Mouse (Mus musculus) erythroid progenitor cell, adult 5-6 weeks (primary cell): Measurements from ENCODE around the gene Stim1. TPM values are rescaled to one million over a fixed set of nuclear protein-coding genes. Genes with fewer than 3 reads are reported as not detected.
A peak's percentile ranks its signal among the peaks of the same experiment; 100 is the strongest.
"Not testable (repeated sequence)": the region's sequence is repeated elsewhere in the genome, so short reads cannot be mapped to it uniquely, and the experiment has no call there.

Source experiments
- ATAC-seq: replicated peaks from 2 replicates; pipeline ENCODE4 v1.8.0; 2016; ENCODE audit warnings: moderate number of reproducible peaks, mild to moderate bottlenecking, moderate TSS enrichment, inconsistent platforms; ENCODE audit not compliant: poor library complexity, low FRiP score, severe bottlenecking
- total RNA-seq, 2 experiments: library from RNA; stranded (forward) in 1 of 2; stranded (reverse) in 1 of 2; fragments of 150-400 nt in 1 of 2; fragments of 186-747, 209-891 nt in 1 of 2; gene quantifications; 2 replicates each; pipeline versions ENCODE4 v1.2.3 to v1.2.4; 2015 to 2017; ENCODE audit warnings: low replicate concordance in 2 of 2

The Stim1 gene
- total RNA-seq, 2 experiments from 2014 or later = 28.9 to 72.3 TPM

DNA sequence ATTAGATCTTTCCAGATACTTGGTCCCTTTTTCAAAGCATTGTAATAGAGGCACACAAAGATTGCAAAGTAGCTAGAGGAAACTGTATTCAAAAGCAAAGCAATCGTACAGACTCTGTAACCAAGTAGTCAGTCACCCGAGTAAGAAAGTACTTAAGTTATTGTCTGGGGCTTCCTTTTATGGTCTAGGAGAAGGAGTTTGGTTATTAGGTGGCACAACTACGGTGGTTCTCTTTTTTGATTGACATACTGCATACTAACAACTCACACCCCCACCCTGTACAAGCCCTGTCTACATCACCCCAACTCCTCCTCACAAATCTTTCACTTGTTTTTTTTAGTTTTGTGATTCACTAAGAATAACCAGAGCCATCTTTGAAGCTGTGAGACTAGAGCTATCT is 79.7 kb downstream of the Stim1 start:
- no peak for ATAC-seq

DNA sequence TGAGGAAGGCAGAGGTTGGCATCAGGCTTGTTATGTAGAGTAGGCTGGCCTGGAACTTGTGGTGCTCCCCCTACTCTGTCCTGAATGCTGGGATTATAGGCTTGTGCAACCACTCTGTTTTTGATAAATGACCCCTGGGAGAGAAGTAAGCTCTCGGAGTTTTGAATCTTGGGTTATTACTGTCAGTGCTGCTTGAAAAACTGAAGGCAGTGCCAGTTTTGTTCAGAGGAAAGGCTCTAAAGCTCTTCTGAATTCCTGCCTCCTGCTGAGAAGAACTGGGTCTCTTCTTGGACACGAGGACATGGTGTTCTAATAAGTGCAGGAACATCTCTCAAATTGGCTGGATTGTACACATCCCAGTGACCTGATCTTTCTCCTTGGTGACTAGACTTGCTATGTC is 81.1 kb downstream of the Stim1 start:
- ATAC-seq = no peak

DNA sequence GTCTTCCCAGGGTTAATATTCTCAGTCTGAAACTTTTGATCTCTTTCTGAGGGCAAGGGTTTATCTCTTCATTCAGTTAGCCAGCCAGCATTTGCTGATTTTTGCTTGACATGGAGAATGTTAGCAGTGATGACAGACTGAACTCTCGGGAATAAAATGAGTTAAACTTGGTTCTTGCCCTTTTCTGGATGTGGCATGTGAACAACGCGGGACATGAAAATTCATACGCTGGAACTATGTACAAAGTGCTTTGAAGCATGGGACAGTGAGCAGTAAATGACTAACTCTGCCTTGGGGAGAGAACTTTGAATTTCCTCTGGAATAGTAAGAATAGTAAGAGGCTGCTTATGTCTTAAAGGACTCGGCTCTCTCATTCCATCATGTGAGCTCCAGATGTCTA is 81.6 kb downstream of the Stim1 start:
- no peak for ATAC-seq

DNA sequence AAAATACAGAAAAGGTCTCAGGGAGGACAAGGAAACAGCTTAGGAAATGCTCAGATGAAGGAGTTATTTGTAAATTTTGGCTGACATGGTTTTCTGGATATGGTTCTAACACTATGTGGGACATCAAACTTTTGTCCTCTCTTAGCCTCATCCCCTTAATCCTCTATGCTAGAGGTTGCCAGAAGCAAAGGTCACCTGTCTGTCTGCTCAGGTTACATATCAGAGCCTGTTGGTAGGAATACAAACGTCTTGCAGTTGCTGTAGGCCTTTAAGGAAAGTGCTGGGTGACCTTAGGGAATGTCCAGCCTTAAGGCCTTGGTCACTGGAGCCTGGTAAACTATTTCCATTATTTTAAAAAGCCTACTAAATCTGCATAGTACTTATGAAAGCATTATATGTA is 85.8 kb downstream of the Stim1 start:
- ATAC-seq = no peak

DNA sequence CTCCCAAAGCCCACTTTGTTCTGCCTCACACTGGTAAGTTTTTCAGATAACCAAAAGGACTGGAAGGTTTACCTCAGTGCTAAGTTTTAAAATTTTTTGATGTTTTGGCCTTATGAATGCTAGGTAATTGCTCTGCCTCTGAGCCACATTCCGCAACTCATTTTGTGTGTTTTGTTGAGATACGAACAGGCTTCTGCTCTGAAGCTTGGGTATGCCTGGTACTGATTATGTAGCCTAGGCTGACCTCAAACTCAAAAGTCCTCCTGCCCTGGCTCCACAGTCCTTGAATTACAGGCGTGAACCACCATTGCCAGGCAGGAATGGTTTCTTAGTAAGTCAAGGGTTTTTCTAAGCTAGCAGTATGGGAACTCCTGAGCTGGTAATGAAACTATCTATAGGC is 90.5 kb downstream of the Stim1 start:
- ATAC-seq = no peak

DNA sequence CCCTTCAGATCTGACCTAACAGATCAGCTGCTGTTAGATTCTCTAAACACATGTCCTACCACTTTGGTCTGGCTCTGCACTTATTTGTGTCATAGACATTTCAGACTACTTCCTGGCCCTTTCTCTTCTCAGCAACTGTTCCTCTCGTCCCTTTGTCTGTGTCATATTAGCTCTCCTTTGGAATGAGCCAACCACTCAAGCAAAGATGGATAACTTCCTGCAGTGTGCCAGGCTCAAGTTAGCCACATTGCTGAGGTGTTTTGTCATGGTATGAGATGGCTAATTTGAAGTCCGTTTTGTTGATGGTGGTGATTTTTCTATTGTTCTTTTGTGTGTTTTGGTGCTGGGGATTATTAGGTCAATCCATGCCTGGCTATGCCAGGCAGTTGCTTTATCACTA is 93.7 kb downstream of the Stim1 start:
- ATAC-seq = no peak

DNA sequence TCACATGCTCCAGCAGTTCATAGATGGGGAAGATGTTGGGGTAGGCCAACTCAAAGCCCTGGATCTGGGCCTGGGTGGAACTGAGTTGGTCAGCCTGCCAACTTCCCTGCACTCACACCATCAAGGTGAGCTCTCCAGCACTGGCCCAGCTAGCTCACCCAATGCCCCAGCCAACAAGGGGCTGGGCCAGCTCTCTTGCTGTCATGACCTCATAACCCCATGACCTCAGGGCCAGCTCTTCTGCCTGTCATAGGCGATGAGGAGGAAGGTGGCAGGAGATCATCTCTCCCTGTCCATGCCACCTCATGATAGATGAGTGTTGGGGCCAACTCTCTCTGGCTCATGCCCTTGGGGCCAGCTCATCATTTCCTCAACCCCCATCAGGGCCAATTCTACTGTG is 96.2 kb downstream of the Stim1 start:
- no peak for ATAC-seq

DNA sequence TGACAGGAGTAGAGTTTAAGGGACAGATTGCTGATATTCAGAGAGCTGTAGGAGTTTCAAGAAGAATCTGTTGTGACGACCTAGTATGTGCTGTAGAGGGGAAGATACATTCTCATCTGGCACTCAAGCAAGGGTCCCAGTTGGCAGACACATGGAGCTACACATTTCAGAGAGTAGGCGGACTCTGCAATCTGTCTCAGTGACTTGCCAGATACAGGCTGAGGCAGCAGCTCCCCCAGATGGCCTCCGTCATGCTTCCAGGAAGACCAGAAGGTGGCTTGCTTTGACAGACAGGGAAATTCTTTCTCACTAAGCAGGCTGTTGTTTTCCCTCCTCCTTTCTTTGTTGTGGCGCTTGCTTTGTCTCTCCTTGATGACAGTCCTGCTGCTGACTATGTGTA is 102.1 kb downstream of the Stim1 start:
- ATAC-seq = no peak

DNA sequence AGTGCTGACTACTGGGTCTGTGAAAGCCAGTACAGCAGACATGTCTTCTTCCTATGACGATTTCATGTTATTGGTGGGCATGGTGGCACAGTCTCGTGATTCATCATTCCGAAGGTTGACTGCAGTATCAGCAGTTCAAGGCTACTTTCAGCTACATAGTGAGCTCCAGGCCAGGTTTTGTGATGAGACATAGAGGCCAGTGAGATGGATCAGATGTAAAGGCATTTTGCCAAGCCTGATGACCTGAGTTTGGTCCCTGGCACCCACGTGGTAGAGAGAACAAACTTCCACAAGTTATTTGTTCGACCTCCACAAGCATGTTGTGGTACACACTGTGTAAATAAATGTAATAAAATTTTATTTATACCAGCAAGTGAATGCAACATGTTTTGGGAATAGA is 102.9 kb downstream of the Stim1 start:
- no peak for ATAC-seq

DNA sequence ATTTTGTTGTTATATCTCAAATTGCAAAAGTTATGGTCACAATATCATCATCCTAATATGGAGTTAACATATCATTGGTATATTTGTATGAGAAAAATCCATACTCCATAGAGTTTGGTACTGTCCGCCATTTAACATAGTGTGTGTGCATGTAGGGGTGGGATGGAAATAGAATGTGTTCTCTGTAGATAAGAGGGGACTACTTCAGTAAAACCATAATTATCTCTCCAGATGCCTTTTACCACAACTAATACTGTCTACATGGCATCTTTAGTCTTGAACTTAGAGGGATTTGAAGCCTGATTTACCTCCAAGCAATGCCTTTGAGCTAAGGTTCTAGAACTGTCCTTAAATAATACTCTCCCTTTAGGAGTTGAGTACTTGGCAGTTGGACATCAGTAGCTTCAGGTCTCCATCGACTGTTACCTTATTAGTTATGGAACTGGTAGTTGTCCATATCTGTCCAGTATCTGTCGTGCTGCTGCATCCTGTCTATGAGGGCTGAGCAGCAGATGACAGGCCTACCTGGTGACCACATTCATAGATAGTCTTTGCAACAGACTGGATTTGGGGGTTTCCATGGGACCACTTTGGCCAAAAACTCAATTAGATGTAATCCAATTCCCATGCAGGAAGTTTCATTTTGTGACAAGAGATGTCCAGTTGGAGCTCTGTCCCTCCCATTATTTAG is 105.9 kb downstream of the Stim1 start:
- ATAC-seq = peak; percentile 81

DNA sequence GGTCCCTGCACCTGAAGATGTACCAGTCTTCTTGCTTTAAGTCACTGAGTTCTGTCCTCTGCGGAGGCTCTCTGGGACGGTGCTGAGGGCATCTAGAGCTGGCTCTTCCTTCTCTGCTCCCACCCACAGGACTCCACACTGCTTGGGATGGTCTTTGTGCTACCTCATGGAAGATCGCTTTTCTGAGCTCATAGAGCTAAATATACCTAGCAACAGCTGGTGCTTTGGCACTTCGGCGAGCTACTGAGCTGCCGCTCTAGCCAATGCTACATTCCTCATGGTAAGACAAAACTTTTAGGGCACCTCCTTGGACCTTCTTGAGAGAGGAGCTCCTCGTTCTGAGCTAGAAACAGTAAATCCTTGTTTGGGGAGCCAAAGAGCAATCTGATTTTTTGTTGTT is 115.6 kb downstream of the Stim1 start:
- ATAC-seq = no peak

DNA sequence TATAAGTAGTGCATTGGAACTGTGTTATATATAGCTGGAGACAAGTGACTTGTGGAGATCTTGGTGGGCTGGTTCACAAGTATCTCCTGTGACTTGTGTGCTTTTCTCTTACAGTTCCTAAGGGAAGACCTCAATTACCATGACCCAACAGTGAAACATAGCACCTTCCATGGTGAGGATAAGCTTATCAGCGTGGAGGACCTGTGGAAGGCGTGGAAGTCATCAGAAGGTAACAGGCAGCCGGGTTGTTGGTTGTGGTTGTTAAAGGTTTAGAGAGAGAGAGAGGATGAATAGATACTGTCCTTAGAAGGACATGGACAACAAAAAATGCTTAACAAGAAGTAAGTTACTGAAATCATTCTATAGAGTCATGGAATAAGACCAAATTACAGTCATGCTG is 118.4 kb downstream of the Stim1 start:
- ATAC-seq = no peak

DNA sequence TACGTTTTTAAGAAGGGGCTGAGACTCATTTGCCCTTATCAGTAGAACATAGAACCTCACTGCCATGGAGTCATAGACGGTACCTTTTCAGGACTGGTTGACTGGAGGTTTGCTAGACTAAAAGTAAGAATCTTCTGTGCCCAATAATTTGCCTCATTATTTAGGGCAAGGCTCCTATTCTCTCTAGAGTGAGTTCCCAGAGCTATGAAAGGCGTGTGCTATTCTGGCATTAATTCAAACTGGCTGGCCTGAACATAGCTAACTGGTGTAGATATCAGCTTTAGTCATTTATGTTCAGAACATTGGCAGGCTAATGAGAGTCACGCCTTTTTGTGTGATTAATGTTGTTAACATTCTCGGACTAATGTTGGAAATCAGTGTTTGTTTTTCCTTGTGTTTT is 121.5 kb downstream of the Stim1 start:
- no peak for ATAC-seq

DNA sequence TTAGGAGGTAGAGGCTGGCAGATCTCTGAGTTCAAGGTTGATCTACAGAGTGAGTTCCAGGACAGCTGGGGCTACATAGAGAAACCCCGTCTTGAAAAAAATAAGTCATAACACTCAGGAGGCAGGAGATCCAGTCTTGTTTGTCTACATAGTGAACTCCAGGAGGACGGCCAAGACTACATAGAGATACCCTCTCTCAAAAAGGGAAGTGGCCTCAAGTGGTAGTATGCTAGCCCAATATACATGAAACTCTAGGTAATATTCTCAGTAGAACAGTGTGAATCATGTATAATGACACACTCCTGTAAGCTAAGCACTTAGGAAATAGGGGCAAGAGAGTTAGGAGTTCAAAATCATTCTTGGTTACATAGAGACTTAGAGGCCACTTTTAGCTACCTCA is 126.3 kb downstream of the Stim1 start:
- ATAC-seq = no peak

DNA sequence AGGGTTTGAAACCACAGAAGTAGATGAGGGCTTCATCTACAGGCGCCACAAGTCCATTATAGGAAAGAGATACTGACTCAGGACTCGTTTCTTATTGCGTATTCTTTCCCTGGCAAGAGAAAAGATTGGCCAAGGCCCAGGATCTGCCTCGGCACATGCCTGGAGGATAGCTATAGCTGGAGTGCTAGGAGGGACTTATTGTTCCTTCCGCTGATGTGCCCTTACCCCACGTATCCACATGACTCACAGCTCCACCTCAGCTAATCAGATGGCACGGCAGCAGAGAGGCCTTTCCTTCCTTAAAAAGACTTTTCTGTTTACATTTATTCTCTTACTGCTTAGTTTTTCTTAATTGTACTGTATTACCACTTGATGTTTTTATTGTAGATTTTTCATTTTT is 128.3 kb downstream of the Stim1 start:
- no peak for ATAC-seq

DNA sequence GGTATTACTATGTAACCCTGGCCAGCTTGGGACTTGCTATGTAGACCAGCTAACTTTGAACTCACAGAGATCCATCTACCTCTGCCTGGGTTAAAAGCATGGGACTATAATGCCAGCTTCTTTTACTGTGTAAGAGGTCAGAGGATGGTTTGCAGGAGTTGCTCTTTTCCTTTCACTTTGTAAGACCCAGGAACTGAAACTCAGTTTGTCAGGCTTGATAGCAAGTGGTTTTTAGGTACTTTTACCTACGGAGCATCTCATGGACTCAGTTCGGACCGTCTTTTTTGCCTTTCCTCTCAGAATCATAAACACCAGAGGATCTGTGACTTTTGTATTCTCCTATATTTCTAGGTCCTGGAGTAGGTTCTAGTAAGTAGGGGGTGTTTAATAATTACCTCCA is 128.7 kb downstream of the Stim1 start:
- no peak for ATAC-seq

DNA sequence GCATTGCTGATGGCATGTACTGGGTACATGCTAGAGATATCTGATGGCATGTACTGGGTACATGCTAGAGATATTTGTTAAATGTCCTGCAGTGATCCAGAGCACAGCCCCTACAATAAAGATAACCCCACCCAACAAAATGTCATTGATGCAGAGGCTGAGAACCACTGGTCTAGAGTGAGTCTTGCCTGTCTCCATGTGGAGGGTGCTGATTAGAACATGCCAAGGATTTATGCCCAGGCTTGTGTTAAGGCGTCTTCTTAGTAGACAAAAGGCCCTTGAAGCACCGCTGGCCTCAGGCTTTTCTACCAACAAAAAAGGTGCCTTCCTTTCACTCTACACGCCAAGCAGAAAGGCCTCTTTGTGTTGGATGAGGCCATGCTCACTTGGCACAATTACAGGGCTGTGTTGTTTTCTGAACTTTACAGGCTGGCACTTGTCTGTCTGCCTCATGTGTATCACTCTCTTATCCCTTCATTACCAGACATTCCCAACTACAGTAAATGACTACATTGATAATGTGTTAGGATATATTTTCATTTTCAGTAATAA is 131.7 kb downstream of the Stim1 start:
- ATAC-seq = peak; percentile 34; the same call in 1 of the 2 replicates

DNA sequence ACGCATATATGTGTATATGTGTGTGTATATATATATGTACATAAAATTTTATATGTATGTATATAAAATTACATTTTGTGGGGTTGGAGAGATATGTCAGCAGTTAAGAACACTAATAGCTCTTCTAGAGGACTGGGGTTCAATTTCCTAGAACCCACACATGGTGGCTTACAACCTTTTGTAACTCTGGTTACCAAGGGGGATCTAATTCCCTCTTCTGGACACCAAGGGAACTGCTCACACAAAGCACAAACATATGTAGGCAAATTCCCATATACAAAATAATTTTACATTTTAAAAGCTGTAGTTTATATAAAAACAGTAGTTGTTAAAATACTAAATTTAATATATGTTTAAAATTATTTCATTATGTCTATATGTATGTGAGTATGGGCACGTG is 136.5 kb downstream of the Stim1 start:
- ATAC-seq = no peak

DNA sequence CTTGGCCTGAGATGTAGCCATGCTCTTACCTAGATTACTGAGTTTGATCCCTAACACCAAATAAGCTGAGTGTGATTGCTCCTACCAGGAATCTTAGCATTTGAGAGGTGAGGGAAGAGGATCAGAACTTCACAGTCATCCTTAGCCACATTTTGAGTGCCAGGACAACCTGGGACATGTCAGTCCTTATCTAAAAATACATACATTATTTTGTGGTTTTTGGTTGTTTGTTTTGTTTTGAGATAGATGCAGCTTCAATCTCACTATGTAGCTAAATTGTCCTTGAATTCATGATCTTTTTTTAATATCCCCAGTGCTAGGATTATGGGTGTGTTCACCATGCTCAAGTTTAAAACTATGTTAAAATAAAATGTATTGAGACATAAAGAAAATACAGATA is 139.8 kb downstream of the Stim1 start:
- ATAC-seq = no peak

DNA sequence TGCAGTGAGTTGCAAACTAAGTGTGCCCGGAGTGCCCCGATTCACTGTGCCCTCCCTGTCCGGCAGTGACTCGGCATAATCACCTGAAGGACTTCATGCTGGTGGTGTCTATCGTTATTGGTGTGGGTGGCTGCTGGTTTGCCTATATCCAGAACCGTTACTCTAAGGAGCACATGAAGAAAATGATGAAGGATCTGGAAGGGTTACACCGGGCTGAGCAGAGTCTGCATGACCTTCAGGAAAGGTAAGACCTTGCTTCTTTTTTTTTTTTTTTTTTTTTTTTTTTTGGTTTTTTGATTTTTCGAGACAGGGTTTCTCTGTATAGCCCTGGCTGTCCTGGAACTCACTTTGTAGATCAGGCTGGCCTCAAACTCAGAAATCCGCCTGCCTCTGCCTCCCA is 147.7 kb downstream of the Stim1 start:
- ATAC-seq = not testable (repeated sequence)

DNA sequence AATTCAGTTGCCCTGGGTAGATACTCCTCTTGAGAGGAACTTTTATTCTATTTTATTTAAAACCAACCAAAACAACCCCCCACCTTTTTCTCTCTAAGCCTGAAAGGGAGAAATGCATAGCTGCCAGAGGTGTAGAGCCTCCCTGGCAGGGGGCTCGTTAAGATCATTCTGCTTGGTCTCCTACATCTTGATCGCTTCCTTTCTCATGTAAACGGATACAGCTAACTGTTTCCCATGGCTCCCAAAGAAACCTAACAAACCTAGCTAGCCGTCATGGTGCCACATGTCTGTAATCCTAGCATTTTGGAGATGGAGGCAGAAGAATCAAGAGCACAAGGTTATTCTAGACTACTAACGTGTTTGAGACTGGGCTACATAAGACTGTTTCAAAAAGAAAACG is 148.2 kb downstream of the Stim1 start:
- no peak for ATAC-seq

DNA sequence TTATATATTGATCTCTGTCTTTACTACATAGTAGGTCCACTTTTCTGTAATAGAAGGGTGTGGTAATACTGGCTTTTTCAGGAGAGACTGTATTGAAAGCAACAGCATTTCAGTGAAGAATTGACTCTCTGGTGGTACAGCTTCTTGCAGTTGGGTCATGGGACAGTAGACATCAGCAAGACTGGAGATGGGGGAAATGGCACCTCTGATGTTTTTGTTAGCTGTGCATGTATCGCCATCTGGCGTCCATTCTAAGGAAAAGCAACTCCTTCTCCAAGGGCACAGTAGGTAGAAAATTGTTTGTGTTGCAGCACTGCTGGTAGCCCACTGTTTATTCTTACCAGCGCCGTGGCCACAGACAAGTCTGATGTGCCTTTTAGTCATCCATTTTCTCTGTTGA is 149.8 kb downstream of the Stim1 start:
- peak; percentile 63 for ATAC-seq
